Mouse (Mus musculus): ENCODE results near the gene Clip4. TPM values are rescaled to one million over a fixed set of nuclear protein-coding genes. Genes with fewer than 3 reads are reported as not detected.

Clip4 gene
- polyA plus RNA-seq, 1 experiment from 2014 or later, result 6.9 TPM

DNA sequence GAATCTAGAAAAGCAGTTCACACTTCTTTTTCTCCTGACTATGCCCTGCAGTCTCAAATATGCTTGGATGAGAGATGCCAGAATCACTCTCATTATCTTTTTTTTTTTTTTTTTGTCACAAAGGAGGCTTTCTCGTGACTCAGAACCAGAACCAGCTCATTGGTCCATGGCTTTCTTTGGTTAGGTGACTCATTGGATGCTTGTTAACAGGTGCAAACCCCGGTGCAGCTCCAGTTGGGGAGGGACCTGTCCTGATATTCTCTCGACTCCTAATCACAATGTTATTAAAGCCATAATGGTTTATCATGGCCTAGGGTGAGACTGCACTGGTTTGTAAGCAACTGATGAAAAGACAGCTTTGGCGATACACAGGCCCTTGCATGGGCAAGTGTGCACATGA lies 5.9 kb downstream of the Clip4 start:
- H3K9me3 ChIP-seq (replicated peaks; ENCODE audit: low read length), result no peaks in the 10 kb centered on the region
- no peaks in the 10 kb centered on the region for H3K36me3 ChIP-seq (ENCODE audit: insufficient read depth, low read length)
- 69% methylated on average over 4 of the region's 4 CpGs for WGBS
- DNase-seq (ENCODE audit: low spot score) (no peak), ATAC-seq (replicated peaks; ENCODE audit: low FRiP score, low read depth) (no peak)
- H3K4me1 ChIP-seq (replicated peaks; ENCODE audit: insufficient read depth, low read length), result no peaks in the 10 kb centered on the region
- no peak overlapping the region for H3K27ac ChIP-seq
- no peak overlapping the region for H3K4me3 ChIP-seq (replicated peaks; ENCODE audit: low read depth, low read length)
- no peak overlapping the region for H3K9ac ChIP-seq (ENCODE audit: low read depth, low read length)
- no peak overlapping the region for H3K4me2 ChIP-seq (ENCODE audit: low read length)
- no peak for TF ChIP-seq CTCF (IDR thresholded peaks at IDR 0.05; ENCODE audit: low read depth)
- no peaks in the 10 kb centered on the region for H3K27me3 ChIP-seq (ENCODE audit: insufficient read depth, low read length)

- 73% methylated on average over 4 of the region's 4 CpGs for WGBS
Measured at GRCm38 (mm10) chr17:71775279-71775678, 7.0 kb downstream of the Clip4 start.

GRCm38 (mm10) chr17:71778696-71779095 lies 10.4 kb downstream of the Clip4 start:
- no peak overlapping the region for H3K4me3 ChIP-seq (replicated peaks; ENCODE audit: low read depth, low read length)
- no peaks in the 10 kb centered on the region for H3K4me1 ChIP-seq (replicated peaks; ENCODE audit: insufficient read depth, low read length)
- peak; percentile 39; the same call in 1 of the 2 replicates for TF ChIP-seq CTCF (IDR thresholded peaks at IDR 0.05; ENCODE audit: low read depth)
- WGBS, result 81% methylated on average over 3 of the region's 3 CpGs
- no peak for DNase-seq (ENCODE audit: low spot score)
- no peak overlapping the region for H3K4me2 ChIP-seq (ENCODE audit: low read length)
- no peaks in the 10 kb centered on the region for H3K9me3 ChIP-seq (replicated peaks; ENCODE audit: low read length)
- no peaks in the 10 kb centered on the region for H3K27me3 ChIP-seq (ENCODE audit: insufficient read depth, low read length)
- no peak overlapping the region for H3K9ac ChIP-seq (ENCODE audit: low read depth, low read length)
- H3K36me3 ChIP-seq (ENCODE audit: insufficient read depth, low read length), result no peaks in the 10 kb centered on the region
- ATAC-seq (replicated peaks; ENCODE audit: low FRiP score, low read depth), result no peak
- H3K27ac ChIP-seq, result no peak overlapping the region

More at GRCm38 (mm10) chr17:71775279-71775678, 7.0 kb downstream of the Clip4 start:
- ATAC-seq (replicated peaks; ENCODE audit: low FRiP score, low read depth) (no peak), DNase-seq (ENCODE audit: low spot score) (no peak)
- no peaks in the 10 kb centered on the region for H3K36me3 ChIP-seq (ENCODE audit: insufficient read depth, low read length)
- no peaks in the 10 kb centered on the region for H3K27me3 ChIP-seq (ENCODE audit: insufficient read depth, low read length)
- no peak overlapping the region for H3K4me2 ChIP-seq (ENCODE audit: low read length)
- no peaks in the 10 kb centered on the region for H3K9me3 ChIP-seq (replicated peaks; ENCODE audit: low read length)
- no peak for TF ChIP-seq CTCF (IDR thresholded peaks at IDR 0.05; ENCODE audit: low read depth)
- no peak overlapping the region for H3K27ac ChIP-seq
- H3K9ac ChIP-seq (ENCODE audit: low read depth, low read length), result no peak overlapping the region
- no peak overlapping the region for H3K4me3 ChIP-seq (replicated peaks; ENCODE audit: low read depth, low read length)
- H3K4me1 ChIP-seq (replicated peaks; ENCODE audit: insufficient read depth, low read length), result no peaks in the 10 kb centered on the region

GRCm38 (mm10) chr17:71780490-71780889 lies 12.2 kb downstream of the Clip4 start:
- no peaks in the 10 kb centered on the region for H3K9me3 ChIP-seq (replicated peaks; ENCODE audit: low read length)
- no peaks in the 10 kb centered on the region for H3K4me1 ChIP-seq (replicated peaks; ENCODE audit: insufficient read depth, low read length)
- no peak overlapping the region for H3K9ac ChIP-seq (ENCODE audit: low read depth, low read length)
- no peak overlapping the region for H3K4me3 ChIP-seq (replicated peaks; ENCODE audit: low read depth, low read length)
- ATAC-seq (replicated peaks; ENCODE audit: low FRiP score, low read depth) (no peak), DNase-seq (ENCODE audit: low spot score) (no peak)
- no peak overlapping the region for H3K4me2 ChIP-seq (ENCODE audit: low read length)
- WGBS, result 64% methylated on average over 2 of the region's 2 CpGs
- no peak for TF ChIP-seq CTCF (IDR thresholded peaks at IDR 0.05; ENCODE audit: low read depth)
- H3K27me3 ChIP-seq (ENCODE audit: insufficient read depth, low read length), result no peaks in the 10 kb centered on the region
- no peak overlapping the region for H3K27ac ChIP-seq
- H3K36me3 ChIP-seq (ENCODE audit: insufficient read depth, low read length), result no peaks in the 10 kb centered on the region

DNA sequence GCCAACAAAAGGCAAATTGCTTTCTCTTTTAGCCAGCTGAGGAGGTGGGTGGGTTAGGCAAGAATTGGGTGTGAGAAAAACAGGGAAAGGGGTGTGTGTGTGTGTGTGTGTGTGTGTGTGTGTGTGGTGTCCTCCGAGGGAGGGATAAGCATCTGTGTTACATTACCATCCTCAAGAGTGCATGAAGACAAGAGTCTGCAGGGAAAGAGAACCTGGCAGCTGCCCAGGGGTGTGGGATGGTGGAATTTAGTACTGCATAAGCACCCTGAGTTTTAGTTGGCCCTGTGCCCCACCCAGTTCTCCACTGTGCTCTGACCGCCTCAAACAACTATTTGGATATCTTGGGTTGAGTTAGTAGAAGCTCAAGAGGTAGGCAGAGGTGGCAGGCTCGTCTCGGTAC lies 12.7 kb downstream of the Clip4 start:
- no peak for ATAC-seq (replicated peaks; ENCODE audit: low FRiP score, low read depth)
- 80% methylated on average over 4 of the region's 4 CpGs for WGBS

DNA sequence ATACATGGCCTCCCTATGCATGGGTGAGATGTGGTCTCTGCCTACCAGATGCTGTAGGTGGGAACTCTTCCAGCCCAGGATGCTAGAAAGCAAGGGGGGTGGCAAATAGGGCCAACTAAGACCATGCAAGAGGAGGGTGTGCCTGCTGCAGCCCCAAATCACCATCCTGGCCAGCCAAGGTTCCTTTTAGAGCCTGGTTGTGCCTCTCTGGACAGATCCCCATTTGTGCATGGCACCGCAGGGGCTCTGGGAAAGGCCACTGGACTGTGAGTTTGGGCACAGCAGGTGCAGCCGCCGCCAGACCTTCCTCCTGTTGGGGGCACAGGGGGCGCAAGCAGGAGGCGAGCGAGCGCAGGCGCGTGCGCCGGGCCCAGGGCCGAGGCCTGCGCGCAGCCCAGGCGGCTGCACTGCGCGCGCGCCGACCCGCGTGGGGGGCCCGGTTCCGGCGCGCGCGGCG lies 14.0 kb downstream of the Clip4 start:
- no peaks in the 10 kb centered on the region for H3K9me3 ChIP-seq (replicated peaks; ENCODE audit: low read length)
- no peaks in the 10 kb centered on the region for H3K27me3 ChIP-seq (ENCODE audit: insufficient read depth, low read length)
- ATAC-seq (replicated peaks; ENCODE audit: low FRiP score, low read depth), result peak; percentile 82
- peak; percentile 12; the same call in 1 of the 2 replicates for TF ChIP-seq CTCF (IDR thresholded peaks at IDR 0.05; ENCODE audit: low read depth)
- no peaks in the 10 kb centered on the region for H3K4me1 ChIP-seq (replicated peaks; ENCODE audit: insufficient read depth, low read length)
- no peak overlapping the region for H3K27ac ChIP-seq
- WGBS, result 0% methylated on average over 22 of the region's 29 CpGs
- peak overlapping the region; percentile 61 for H3K4me3 ChIP-seq (replicated peaks; ENCODE audit: low read depth, low read length)
- peak overlapping the region; percentile 79 for H3K4me2 ChIP-seq (ENCODE audit: low read length)
- H3K9ac ChIP-seq (ENCODE audit: low read depth, low read length), result peak overlapping the region; percentile 66
- H3K36me3 ChIP-seq (ENCODE audit: insufficient read depth, low read length), result no peaks in the 10 kb centered on the region
- DNase-seq (ENCODE audit: low spot score), result peak; percentile 23

More for the DNA sequence above, 12.7 kb downstream of the Clip4 start:
- DNase-seq (ENCODE audit: low spot score), result no peak
- no peaks in the 10 kb centered on the region for H3K9me3 ChIP-seq (replicated peaks; ENCODE audit: low read length)
- H3K9ac ChIP-seq (ENCODE audit: low read depth, low read length), result no peak overlapping the region
- no peak overlapping the region for H3K4me3 ChIP-seq (replicated peaks; ENCODE audit: low read depth, low read length)
- no peak for TF ChIP-seq CTCF (IDR thresholded peaks at IDR 0.05; ENCODE audit: low read depth)
- H3K27me3 ChIP-seq (ENCODE audit: insufficient read depth, low read length), result no peaks in the 10 kb centered on the region
- H3K4me1 ChIP-seq (replicated peaks; ENCODE audit: insufficient read depth, low read length), result no peaks in the 10 kb centered on the region
- no peaks in the 10 kb centered on the region for H3K36me3 ChIP-seq (ENCODE audit: insufficient read depth, low read length)
- H3K27ac ChIP-seq, result no peak overlapping the region
- H3K4me2 ChIP-seq (ENCODE audit: low read length), result no peak overlapping the region

Measured in kidney, postnatal 0 days (tissue).